Mouse (Mus musculus) retina, postnatal 1 day (tissue): Measurements from ENCODE around the gene Hexim2.

Experiments used
- DNase-seq: peaks from one replicate; pipeline ENCODE4 v3.0.0-alpha.2; 2012

The Hexim2 gene

GRCm38 (mm10) chr11:103142441-103143182 lies 10.4 kb downstream of the Hexim2 start:
- peak; percentile 94 for DNase-seq

GRCm38 (mm10) chr11:103144309-103145285 lies 12.4 kb downstream of the Hexim2 start:
- DNase-seq = peak; percentile 66

- DNase-seq = no peak
These were observed 14.2 kb downstream of the Hexim2 start for GRCm38 (mm10) chr11:103146386-103146785.

- DNase-seq = no peak
These were observed 15.5 kb downstream of the Hexim2 start for GRCm38 (mm10) chr11:103147766-103148165.

GRCm38 (mm10) chr11:103149771-103150170 lies 17.5 kb downstream of the Hexim2 start:
- no peak for DNase-seq

GRCm38 (mm10) chr11:103158621-103159478 lies 26.6 kb downstream of the Hexim2 start:
- peak; percentile 94 for DNase-seq

GRCm38 (mm10) chr11:103160738-103161137 lies 28.5 kb downstream of the Hexim2 start:
- no peak for DNase-seq

GRCm38 (mm10) chr11:103161449-103161848 lies 29.2 kb downstream of the Hexim2 start:
- DNase-seq = peak; percentile 28

- peak; percentile 32 for DNase-seq
These were observed 29.9 kb downstream of the Hexim2 start for GRCm38 (mm10) chr11:103162132-103162531.

GRCm38 (mm10) chr11:103164391-103164790 lies 32.2 kb downstream of the Hexim2 start:
- DNase-seq = no peak

GRCm38 (mm10) chr11:103168690-103169390 lies 36.6 kb downstream of the Hexim2 start:
- DNase-seq = peak; percentile 79

- DNase-seq = no peak
These were observed 37.4 kb downstream of the Hexim2 start for GRCm38 (mm10) chr11:103169664-103170063.

GRCm38 (mm10) chr11:103170111-103170493 lies 37.9 kb downstream of the Hexim2 start:
- DNase-seq = no peak

- DNase-seq = peak; percentile 76
These were observed 38.5 kb downstream of the Hexim2 start, which contains the start of gene Fmnl1 for GRCm38 (mm10) chr11:103170494-103171285. Fmnl1 (plus strand) TSS chr11:103171107.

- DNase-seq = peak; percentile 50
These were observed 39.0 kb downstream of the Hexim2 start for GRCm38 (mm10) chr11:103171286-103171620.

- no peak for DNase-seq
These were observed 39.6 kb downstream of the Hexim2 start for GRCm38 (mm10) chr11:103171703-103172391.

GRCm38 (mm10) chr11:103172392-103173040 lies 40.3 kb downstream of the Hexim2 start:
- DNase-seq = no peak

GRCm38 (mm10) chr11:103173041-103173770 lies 41.0 kb downstream of the Hexim2 start:
- no peak for DNase-seq

GRCm38 (mm10) chr11:103173771-103174344 lies 41.6 kb downstream of the Hexim2 start:
- no peak for DNase-seq
